Mouse (Mus musculus) layer of hippocampus, adult 18-20 months (tissue): ENCODE data around the gene Gm10037. TPM values are rescaled to one million over a fixed set of nuclear protein-coding genes. Genes with fewer than 3 reads are reported as not detected.
A peak's percentile ranks its signal among the peaks of the same experiment; 100 is the strongest.
"Not testable (repeated sequence)": the region's sequence is repeated elsewhere in the genome, so short reads cannot be mapped to it uniquely, and the experiment has no call there.

Experiments
- DNase-seq, 2 experiments: peaks; one replicate each; pipeline ENCODE4 v3.0.0; 2022; ENCODE audit warnings: low spot score in 2 of 2
- long read RNA-seq: library from polyadenylated mRNA; stranded (forward); transcript quantifications from one replicate; pipeline ENCODE4 v2.0.0, GENCODE M21; 2021
- total RNA-seq, 2 experiments: library from RNA; stranded (reverse); gene quantifications; 2 replicates each; pipeline ENCODE4 v1.2.3; 2021

Gm10037 gene
- total RNA-seq = 1 to 10 TPM; 7.6 to 9.3 TPM
- long read RNA-seq, partial matches to known transcripts = 0 of 2 reads
- long read RNA-seq, other reads (novel, unspliced or antisense) = 2 of 2 reads

GRCm38 (mm10) chr13:67830911-67831336 lies at the start of gene Gm10037:
TSS of gene Gm10037 (plus strand) at chr13:67831106.
- peak; percentile 48 to 84 for DNase-seq

GRCm38 (mm10) chr13:67791921-67792455 lies 38.9 kb upstream of the Gm10037 start:
- DNase-seq = no peak

DNA sequence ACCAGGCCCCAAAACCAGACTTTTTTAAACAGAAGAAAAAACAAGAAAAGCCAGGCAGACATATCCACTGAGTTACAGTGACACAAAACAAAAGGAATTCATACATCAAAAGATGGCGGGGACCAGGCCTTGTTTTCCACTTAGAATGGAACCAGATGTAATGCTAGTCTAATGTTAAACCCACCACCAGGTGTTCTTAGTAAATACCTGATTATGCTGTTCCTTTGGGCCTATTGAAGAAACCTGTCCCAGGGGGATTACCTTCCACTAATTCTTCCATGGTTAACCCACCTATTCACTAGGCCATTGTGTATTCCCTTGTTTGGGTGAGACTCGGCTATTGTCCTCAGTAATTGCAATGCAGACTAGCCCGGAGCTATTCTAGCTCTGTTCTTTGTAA lies 32.3 kb upstream of the Gm10037 start:
- no peak for DNase-seq

DNA sequence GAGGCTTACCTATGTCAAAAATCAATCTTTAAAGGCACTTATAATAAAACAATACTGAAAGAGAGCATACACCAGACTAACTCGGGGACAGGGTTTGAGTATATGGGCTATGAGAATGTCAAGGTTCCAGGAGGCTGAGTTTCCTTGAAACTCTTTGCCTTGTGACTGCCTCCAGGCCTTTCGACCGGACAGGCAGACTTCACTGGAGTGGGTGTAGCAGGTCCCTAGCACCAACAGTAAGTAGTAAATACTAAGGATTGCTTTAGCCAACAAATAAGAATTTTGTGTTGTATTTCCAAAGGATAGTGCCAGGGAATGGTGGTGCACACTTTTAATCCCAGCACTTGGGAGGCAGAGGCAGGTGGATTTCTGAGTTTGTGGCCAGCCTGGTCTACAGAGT lies 31.8 kb upstream of the Gm10037 start:
- not testable (repeated sequence) for DNase-seq

DNA sequence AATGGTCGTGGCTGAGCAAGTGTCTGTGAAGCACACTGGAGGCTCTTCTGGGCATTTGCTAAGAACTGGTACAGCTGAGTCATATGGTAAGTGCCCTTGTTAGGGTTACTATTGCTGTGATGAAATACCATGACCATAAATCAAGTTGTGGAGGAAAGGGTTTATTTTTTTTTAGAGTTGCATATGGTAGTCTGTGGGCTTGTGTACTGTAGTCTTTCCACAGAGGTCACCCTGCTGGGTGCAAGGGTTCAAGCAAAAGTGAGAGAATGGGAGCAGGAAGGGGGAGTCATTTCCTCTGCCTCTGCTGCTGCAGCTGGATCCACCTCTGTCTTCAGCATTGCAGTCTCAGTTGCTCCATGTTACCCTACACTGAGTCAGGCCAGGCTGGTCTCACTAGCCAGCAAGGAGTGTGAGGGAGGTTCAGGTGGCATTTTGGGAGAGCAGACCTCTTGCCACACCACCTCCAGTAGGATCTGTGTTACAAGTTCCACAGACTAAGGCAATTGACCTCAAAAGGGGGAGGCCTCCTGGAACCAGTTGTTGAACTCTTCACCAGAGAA lies 19.2 kb upstream of the Gm10037 start:
- no peak for DNase-seq

DNA sequence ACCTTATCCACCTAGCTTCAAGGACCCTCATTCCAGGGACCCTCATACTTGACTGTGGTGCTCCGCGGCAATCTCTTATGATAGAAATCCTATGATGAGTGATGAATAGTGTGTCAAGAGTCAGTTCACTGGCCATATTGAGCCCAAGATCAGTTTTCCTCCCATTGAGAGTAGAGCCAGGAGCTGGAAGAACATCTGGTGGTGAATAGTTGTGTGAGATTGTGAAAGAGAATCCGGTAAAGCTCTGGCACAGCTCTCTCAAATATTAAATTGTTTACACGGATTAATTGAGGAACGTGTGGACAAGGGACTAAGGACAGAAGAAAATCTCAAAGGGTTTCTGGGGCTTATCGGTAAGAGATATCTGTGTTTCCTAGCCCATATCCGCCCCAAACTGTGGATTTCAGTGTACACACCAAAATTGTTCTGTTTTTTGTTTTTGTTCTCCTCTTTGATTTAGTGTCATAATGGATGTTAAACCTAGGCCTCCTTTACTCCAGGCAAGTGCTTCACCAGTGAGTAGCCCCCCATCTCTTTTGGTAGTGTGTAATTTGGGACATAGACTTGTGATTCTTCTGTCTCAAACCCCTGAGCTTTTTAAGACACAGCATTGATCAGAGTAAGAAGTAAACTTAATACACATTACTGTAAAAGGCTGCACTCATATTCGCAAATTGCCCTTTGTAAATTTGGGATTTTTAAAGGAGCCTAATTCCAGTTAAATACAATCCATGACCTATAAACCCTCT lies 17.8 kb upstream of the Gm10037 start:
- DNase-seq = no peak

- peak; percentile 67 to 89 for DNase-seq
These were observed 16.9 kb upstream of the Gm10037 start, which contains the start of gene Zfp273 for GRCm38 (mm10) chr13:67813710-67814660. TSS of gene Zfp273 (plus strand) at chr13:67813740.

DNA sequence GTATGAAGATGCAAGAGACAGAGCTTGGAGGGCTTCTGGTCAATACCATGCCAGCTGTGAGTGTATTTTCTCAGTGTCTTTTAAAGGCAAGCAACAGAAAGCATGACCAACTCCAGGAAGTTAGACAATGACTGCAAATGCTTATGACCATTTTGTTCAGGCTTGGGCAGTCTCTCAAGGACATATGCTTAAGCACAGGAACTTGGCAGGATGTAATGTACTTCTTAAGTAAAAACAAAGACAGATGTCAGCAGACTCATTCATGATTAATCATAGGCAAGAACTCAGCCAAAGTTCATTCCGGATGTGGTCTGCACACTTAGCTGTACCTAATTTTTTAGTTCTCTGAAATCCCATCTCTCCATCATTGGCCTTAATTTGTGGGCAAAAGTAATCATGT lies 12.3 kb upstream of the Gm10037 start:
- peak in 1 of 2 experiments; percentile 50 for DNase-seq

- not testable (repeated sequence) for DNase-seq
These were observed 2.2 kb downstream of the Gm10037 start for GRCm38 (mm10) chr13:67833137-67833536.

DNA sequence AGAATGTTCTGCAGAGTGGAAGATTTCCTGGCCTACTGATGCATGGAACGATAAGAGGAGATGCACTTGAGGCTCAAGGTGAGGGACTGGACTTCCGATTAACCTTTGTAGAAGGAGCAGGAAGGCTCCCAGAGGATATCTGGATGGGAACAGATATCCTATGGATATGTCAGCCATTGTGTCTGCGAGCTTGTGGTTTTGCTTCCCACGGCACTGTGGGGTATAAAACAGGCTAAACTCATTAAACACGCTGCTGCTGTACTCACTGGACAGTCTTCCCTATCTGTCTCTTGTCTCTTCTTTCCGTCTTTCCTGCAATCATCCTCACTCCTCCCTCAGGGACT lies 12.8 kb downstream of the Gm10037 start:
- DNase-seq = no peak

- peak; percentile 32 to 79 for DNase-seq
These were observed 13.4 kb downstream of the Gm10037 start for GRCm38 (mm10) chr13:67844119-67844852.

DNA sequence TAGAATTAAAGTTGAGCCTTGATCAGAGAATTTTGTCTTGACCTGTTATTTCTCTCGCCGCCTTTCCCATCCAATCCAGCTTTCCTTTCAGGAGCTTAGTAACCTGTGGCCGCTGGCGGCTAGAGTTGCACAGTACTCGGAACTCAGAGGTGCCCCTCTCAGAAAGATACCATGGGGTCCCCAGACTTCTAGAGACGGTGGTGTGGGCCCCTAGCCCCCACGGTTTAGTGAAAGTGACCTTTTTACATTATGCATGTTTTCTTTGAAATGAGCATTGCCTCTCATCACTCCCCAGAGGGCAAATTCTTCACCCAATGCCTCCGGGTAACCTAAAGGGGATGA lies 13.9 kb downstream of the Gm10037 start:
- DNase-seq = no peak

DNA sequence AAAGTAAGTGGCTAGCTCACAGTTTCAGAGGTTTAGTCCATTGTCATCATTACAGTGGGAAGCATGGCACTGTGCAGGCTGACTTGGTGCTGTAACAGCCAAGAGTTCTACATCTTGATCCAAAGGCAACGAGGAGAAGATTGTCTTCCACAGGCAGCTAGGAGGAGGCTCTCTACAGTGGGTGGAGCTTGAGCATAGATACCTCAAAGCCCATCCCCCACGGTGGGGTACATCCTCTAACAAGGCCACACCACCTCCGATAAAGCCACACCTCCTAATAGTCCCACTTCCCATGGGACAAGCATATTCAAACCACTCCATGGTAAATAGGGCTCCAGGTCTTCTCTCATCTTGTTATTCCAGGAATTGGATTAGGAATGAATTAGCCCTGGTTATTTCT lies 19.5 kb downstream of the Gm10037 start:
- DNase-seq = no peak

DNA sequence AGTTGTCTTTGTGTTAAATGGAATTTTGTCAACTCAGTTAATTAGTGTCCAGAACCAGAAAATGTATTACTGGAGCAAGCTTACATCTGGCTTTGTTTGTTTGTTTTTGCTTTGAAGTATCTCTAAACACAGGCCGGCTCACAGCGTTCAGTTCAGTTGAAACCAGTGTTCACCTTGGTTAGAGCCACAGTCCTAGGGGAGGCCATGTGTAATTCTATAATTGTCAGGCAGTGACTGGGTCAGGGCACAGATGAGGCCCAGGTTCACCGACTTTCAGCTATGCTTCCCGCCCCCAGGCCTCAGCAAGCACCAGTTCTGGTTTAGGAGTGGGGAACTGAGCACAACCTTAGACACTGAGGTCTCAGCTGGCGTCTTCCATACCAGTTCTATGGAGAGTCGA lies 22.2 kb downstream of the Gm10037 start:
- DNase-seq = no peak

- peak; percentile 51 to 77 for DNase-seq
These were observed 23.1 kb downstream of the Gm10037 start for GRCm38 (mm10) chr13:67853983-67854382.

- no peak for DNase-seq
These were observed 26.4 kb downstream of the Gm10037 start for GRCm38 (mm10) chr13:67857317-67857716.

GRCm38 (mm10) chr13:67862508-67862907 lies 31.6 kb downstream of the Gm10037 start:
- DNase-seq = peak in 1 of 2 experiments; percentile 47

DNA sequence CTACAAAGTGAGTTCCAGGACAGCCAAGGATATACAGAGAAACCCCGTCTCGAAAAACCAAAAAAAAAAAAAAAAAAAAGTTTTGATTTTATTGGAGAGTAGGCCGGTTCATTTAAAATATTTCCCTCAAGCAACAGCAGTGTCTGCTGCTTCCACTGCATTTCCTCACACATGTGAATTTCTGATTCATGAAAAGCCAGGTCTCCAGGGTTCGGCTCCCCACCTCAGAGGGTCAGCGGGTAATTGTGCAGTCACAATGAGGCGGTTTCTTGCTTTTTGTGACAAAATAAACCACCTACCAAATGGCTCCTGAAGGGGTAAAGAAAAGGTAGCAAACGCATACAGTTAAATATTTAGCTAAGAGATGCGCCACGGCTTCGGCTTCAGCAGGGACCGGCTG lies 32.1 kb downstream of the Gm10037 start, which contains the start of gene BC048507:
Gene BC048507 (plus strand): TSS at position 301 of the 400 bp plus-strand sequence.
- no peak for DNase-seq

- no peak for DNase-seq
These were observed 34.0 kb downstream of the Gm10037 start for GRCm38 (mm10) chr13:67864764-67865350.

DNA sequence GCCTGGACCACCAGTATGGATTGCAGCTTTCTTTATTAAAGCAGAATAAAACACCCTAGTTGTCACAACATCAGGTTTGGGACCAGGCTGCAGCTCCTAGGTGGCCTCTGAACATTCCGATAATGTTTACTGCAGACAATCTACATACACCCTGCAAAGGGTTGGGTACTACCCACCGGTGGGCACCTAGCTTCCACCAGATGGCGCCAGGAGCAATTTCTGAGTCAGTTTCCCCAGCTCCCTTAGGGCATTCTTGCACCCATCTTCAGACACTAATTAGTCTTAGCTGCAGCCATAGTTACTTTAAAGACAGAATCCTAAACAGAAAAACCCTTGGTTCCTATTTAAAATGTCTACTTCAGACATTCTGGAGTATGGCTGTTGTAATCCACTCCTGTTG lies 37.0 kb downstream of the Gm10037 start:
- DNase-seq = no peak
